Mouse (Mus musculus) liver, adult 10 weeks (tissue): ENCODE results near the gene Slc16a9. TPM values are rescaled to one million over a fixed set of nuclear protein-coding genes. Genes with fewer than 3 reads are reported as not detected.

Experiments
- polyA plus RNA-seq: library from polyadenylated mRNA; stranded (reverse); fragments of 350-450 nt; fragmentation: Illumina TruSeq; extraction: RNeasy Lipid Tissue Mini Kit (QIAGEN cat#74804); gene quantifications from one replicate; pipeline ENCODE4 v1.2.3, GENCODE M21; 2014; ENCODE audit warnings: low read depth, low replicate concordance

The Slc16a9 gene
- 1.5 TPM for polyA plus RNA-seq

GRCm38 (mm10) chr10:70244921-70245558, at the start of gene Slc16a9:
Gene Slc16a9, plus strand, starts transcription at chr10:70245100.

GRCm38 (mm10) chr10:70204505-70205399, 40.1 kb upstream of the Slc16a9 start, which contains the start of gene Mrln:
Gene Mrln, plus strand, starts transcription at chr10:70204664.

Other genes with a start within 250 kb of the Slc16a9 start
- 10.9 TPM for gene Ccdc6, start 148.0 kb upstream of the Slc16a9 start, polyA plus RNA-seq
- gene Mrln, start 40.4 kb upstream of the Slc16a9 start, polyA plus RNA-seq = not detected
- gene Fam13c, start 195.4 kb downstream of the Slc16a9 start, polyA plus RNA-seq = 0.45 TPM